8 mouse cellular contexts compared by ENCODE assay signal in the genomic region with DNA sequence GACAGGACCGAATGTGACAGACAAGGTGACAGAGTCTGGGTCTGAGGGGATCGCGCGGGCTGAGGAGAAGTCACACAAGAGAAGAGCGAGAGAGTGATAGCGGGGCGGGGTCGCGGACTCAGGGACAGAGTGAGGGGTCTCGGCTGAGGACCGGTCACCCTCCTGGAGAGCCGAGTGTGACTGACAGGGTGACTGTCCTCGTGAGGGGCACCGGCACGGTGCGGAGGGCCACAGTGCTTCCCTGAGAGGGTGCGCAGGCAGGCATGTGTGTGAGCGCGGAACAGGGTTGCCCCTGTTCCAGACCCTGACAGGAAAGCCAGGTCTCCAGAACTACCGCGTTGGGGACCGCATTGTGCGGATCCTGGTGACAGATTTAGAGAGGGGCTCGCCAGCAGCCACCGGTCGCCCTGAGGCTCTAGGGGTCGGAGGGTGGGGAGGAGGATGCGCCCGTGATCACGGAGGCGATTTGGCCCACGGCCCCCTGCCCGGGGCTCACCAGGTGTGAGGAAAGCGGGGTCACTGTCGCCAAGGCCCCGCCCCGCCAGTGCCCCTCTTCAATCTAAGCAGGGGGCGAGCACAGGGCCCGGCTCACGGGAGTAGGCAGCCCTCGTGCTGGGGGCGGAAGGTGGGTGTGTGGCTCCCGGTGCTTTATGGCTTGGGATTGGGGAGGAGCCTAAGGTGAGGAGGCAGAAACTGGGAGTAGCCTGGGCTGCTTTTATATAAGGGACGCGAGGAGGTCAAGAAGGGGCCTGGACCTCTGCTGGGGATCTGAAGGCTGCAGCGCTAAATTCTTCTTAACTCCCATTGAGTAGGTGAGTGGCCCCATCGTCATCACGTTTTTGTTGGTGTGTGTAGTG. TPM values are rescaled to one million over a fixed set of nuclear protein-coding genes. Genes with fewer than 3 reads are reported as not detected.
DNase-seq lines count a peak whose midpoint lies in the region; ATAC-seq and TF ChIP-seq lines count a peak whose summit lies in the region.

No protein-coding gene starts in this region.

- H3K79me2 ChIP-seq in C2C12 (ENCODE audit: control insufficient read depth, insufficient read depth): peaks cover 25% of the 10 kb centered on the region

- peak overlapping the region; percentile 90 for H3ac ChIP-seq in C2C12 (ENCODE audit: control insufficient read depth, insufficient read length, low read depth)

- H3K9ac ChIP-seq in forebrain, embryonic 12.5 days: peak overlapping the region; percentile 49
- H3K9ac ChIP-seq in heart, embryonic 16.5 days (ENCODE audit: low read length): peak overlapping the region; percentile 78
- H3K9ac ChIP-seq in lung, embryonic 16.5 days (ENCODE audit: low read length): peak overlapping the region; percentile 74

- 12% methylated on average over 48 of the region's 48 CpGs for WGBS in bone marrow, adult 2 months
- under 1% methylated on average over 48 of the region's 48 CpGs for WGBS in forebrain, embryonic 12.5 days
- WGBS in heart, embryonic 16.5 days: 2% methylated on average over 48 of the region's 48 CpGs
- WGBS in lung, embryonic 16.5 days: 2% methylated on average over 48 of the region's 48 CpGs

- peaks cover 6% of the 10 kb centered on the region; the same call in 1 of the 2 replicates for H3K9me3 ChIP-seq in forebrain, embryonic 12.5 days
- H3K9me3 ChIP-seq in heart, embryonic 16.5 days (replicated peaks; ENCODE audit: control insufficient read depth, low read length): peaks cover 5% of the 10 kb centered on the region
- 0 out of 2 replicates have a peak, but pooled peaks cover 4% of the 10 kb centered on the region for H3K9me3 ChIP-seq in lung, embryonic 16.5 days (ENCODE audit: control insufficient read depth, low read length)

- DNase-seq in kidney, postnatal 14 days: peak; percentile 27
- peak; percentile 25 for DNase-seq in ovary, adult 18-20 months (ENCODE audit: low spot score)
- peak; percentile 77 for DNase-seq in urinary bladder, adult 2 months (ENCODE audit: low spot score)

- no peak for TF ChIP-seq CTCF in C2C12 (IDR thresholded peaks at IDR 0.05; ENCODE audit: control insufficient read depth, insufficient read depth, insufficient read length)
- TF ChIP-seq CTCF in bone marrow, adult 2 months (IDR thresholded peaks at IDR 0.05; ENCODE audit: control insufficient read depth, insufficient read depth, low read length): no peak

- no peaks in the 10 kb centered on the region for H3K27me3 ChIP-seq in C2C12 (ENCODE audit: control insufficient read depth, insufficient read depth, insufficient read length)
- peaks cover 31% of the 10 kb centered on the region for H3K27me3 ChIP-seq in forebrain, embryonic 12.5 days
- peaks cover 17% of the 10 kb centered on the region for H3K27me3 ChIP-seq in heart, embryonic 16.5 days (ENCODE audit: control insufficient read depth, insufficient read depth, low read length)
- H3K27me3 ChIP-seq in lung, embryonic 16.5 days (ENCODE audit: control insufficient read depth, insufficient read depth, low read depth, low read length): peaks cover 9% of the 10 kb centered on the region

- H3K27ac ChIP-seq in bone marrow, adult 2 months (ENCODE audit: control insufficient read depth, insufficient read depth, low read depth, low read length, poor library complexity): peak overlapping the region; percentile 56; the same call in 1 of the 2 replicates
- no peak overlapping the region for H3K27ac ChIP-seq in forebrain, embryonic 12.5 days
- no peak overlapping the region for H3K27ac ChIP-seq in heart, embryonic 16.5 days (ENCODE audit: low read length)
- no peak overlapping the region for H3K27ac ChIP-seq in lung, embryonic 16.5 days (ENCODE audit: low read length)

- H3K4me1 ChIP-seq in bone marrow, adult 2 months (ENCODE audit: control insufficient read depth, insufficient read depth, low read length): no peaks in the 10 kb centered on the region
- H3K4me1 ChIP-seq in forebrain, embryonic 12.5 days: peaks cover 15% of the 10 kb centered on the region
- H3K4me1 ChIP-seq in heart, embryonic 16.5 days (ENCODE audit: control insufficient read depth, insufficient read depth, low read length): no peaks in the 10 kb centered on the region
- H3K4me1 ChIP-seq in lung, embryonic 16.5 days (replicated peaks; ENCODE audit: control insufficient read depth, insufficient read depth, low read length): no peaks in the 10 kb centered on the region

- TF ChIP-seq POLR2A in bone marrow, adult 2 months (IDR thresholded peaks at IDR 0.05; ENCODE audit: borderline replicate concordance, control insufficient read depth, low read depth, low read length): no peak

- H3K4me2 ChIP-seq in forebrain, embryonic 12.5 days: peak overlapping the region; percentile 99
- peak overlapping the region; percentile 98 for H3K4me2 ChIP-seq in heart, embryonic 16.5 days (ENCODE audit: low read depth, low read length)
- H3K4me2 ChIP-seq in lung, embryonic 16.5 days (ENCODE audit: low read depth, low read length): peak overlapping the region; percentile 97

- H3K79me3 ChIP-seq in C2C12 (ENCODE audit: low read depth): peaks cover 3% of the 10 kb centered on the region

- peak; percentile 53 for ATAC-seq in forebrain, embryonic 12.5 days (ENCODE audit: low FRiP score)
- peak; percentile 63 for ATAC-seq in heart, embryonic 16.5 days (replicated peaks; ENCODE audit: extremely low read depth, insufficient read depth, low FRiP score)
- ATAC-seq in lung, embryonic 16.5 days (ENCODE audit: low read depth): peak; percentile 75

- H3K4me3 ChIP-seq in C2C12 (ENCODE audit: insufficient read depth, poor library complexity, severe bottlenecking): peak overlapping the region; percentile 40
- H3K4me3 ChIP-seq in bone marrow, adult 2 months (replicated peaks; ENCODE audit: control insufficient read depth, low read depth, low read length): peak overlapping the region; percentile 58
- peak overlapping the region; percentile 62 for H3K4me3 ChIP-seq in forebrain, embryonic 12.5 days (replicated peaks)
- peak overlapping the region; percentile 71 for H3K4me3 ChIP-seq in heart, embryonic 16.5 days (ENCODE audit: low read length)
- H3K4me3 ChIP-seq in lung, embryonic 16.5 days (ENCODE audit: low read length): peak overlapping the region; percentile 64

- no peaks in the 10 kb centered on the region for H3K36me3 ChIP-seq in C2C12 (ENCODE audit: control insufficient read depth, insufficient read depth)
- no peaks in the 10 kb centered on the region for H3K36me3 ChIP-seq in forebrain, embryonic 12.5 days (replicated peaks)
- no peaks in the 10 kb centered on the region for H3K36me3 ChIP-seq in heart, embryonic 16.5 days (ENCODE audit: control insufficient read depth, insufficient read depth)
- H3K36me3 ChIP-seq in lung, embryonic 16.5 days (ENCODE audit: control insufficient read depth, insufficient read depth, low read length): no peaks in the 10 kb centered on the region

TF ChIP-seq in C2C12, 6 proteins besides CTCF, POLR2A, EP300 and RAD21:
- TF ChIP-seq CEBPB (IDR thresholded peaks at IDR 0.05; ENCODE audit: low read depth) (no peak), MYOG (IDR thresholded peaks at IDR 0.05; ENCODE audit: control insufficient read depth, extremely low read depth, insufficient read length) (no peak), MAX (IDR thresholded peaks at IDR 0.05) (no peak), MYOD1 (IDR thresholded peaks at IDR 0.05; ENCODE audit: control insufficient read depth, insufficient read length, low read depth) (no peak), USF1 (IDR thresholded peaks at IDR 0.05; ENCODE audit: low read depth) (no peak), FOSL1 (IDR thresholded peaks at IDR 0.05; ENCODE audit: insufficient read depth, low read length, poor library complexity, severe bottlenecking) (no peak)

RNA-seq across cellular contexts. Expression of a gene that starts 1.1 kb away (rescaled TPM):
- polyA plus RNA-seq in C2C12 (2012; fragmentation: generic; extraction: Trizol): 12.6 TPM
- 11.9 and 13.1 TPM in 2 replicates for polyA plus RNA-seq in bone marrow, adult 2 months (2011; ENCODE audit: insufficient read depth, insufficient read length, low replicate concordance, missing spikeins)
- polyA plus RNA-seq in forebrain, embryonic 12.5 days (2016; fragmentation: Nextera tagmentation; extraction: Ambion mirVana): not detected in 2 replicates
- 4.0 and 4.3 TPM in 2 replicates for polyA plus RNA-seq in heart, embryonic 16.5 days (2015; fragmentation: Nextera tagmentation; extraction: Ambion mirVana)
- 5.4 and 5.5 TPM in 2 replicates for polyA plus RNA-seq in lung, embryonic 16.5 days (2015; fragmentation: Nextera tagmentation; extraction: Ambion mirVana)
- 82.6 and 102 TPM in 2 replicates for polyA plus RNA-seq in urinary bladder, adult 2 months (2012; rRNA removed)

Comparison
In these comparisons a context has a peak if more than half of its experiments do, and no peak if none do; other contexts are left out.
1. DNase-seq: peak in every context shown above with its lines; median percentile 77 in urinary bladder, adult 2 months; 27 in kidney, postnatal 14 days; 25 in ovary, adult 18-20 months.